Mouse (Mus musculus) embryo, embryonic 10.5 days (tissue): ENCODE data around the gene C130060K24Rik.

Experiments used
- DNase-seq: peaks from one replicate; pipeline ENCODE4 v3.0.0-alpha.2; 2015; ENCODE audit warnings: low spot score

Gene C130060K24Rik

DNA sequence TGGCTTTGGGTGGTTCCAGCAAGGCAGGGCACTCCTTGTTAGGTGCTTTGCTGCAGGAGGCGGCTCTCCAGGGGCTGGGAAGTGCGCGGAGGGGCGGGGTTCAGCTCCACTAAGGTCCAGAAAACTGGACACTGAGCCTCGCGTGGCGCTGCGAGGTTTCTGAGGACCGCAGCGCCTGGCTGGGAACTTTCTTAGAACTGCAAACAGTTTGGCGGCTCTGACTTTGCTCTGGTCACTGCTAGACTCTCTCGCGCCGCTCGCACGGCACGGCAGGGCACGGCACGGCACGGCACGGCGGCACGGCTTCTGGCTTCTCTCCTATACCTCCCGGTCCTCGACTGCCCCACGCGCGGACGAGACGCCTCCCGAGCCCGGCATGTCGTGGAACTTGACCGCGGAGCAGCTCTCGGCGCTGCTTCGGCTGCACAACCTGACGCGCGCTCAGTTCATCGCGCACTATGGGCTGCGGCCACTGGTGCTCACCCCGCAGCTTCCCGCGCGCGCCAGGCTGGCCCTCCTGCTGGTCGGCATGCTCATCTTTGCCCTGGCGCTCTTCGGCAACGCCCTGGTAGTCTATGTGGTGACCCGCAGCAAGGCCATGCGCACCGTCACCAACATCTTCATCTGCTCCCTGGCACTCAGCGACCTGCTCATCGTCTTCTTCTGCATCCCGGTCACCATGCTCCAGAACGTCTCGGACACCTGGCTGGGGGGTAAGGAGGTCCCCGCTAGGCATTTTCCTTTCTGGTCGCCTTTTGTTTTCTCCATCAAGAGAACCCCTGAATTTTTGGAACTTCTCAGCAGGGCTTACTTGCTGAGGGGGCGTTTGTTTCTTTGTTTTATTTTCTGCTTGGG, at the start of gene C130060K24Rik:
Gene C130060K24Rik, plus strand, starts transcription at position 188 of the 855 bp plus-strand sequence.
- DNase-seq, result peak; percentile 64

DNA sequence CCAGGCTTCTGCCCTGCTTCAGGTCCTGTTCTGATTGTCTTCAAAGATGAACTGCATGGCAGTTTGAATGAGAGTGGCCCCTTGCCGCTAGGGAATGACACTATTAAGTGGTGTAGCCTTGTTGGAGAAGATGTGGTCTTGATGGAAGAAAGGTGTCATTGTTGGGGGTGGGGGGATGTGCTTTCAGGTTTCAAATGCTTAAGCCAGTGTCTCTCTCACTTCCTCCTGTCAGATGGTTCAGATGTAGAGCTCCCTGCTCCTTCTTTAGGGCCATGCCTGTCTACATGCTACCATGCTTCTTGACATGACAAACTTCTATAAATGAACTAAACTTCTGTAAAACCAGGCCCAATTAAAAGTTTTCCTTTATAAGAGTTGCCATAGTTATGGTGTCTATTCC, 46.7 kb upstream of the C130060K24Rik start:
- no peak for DNase-seq

DNA sequence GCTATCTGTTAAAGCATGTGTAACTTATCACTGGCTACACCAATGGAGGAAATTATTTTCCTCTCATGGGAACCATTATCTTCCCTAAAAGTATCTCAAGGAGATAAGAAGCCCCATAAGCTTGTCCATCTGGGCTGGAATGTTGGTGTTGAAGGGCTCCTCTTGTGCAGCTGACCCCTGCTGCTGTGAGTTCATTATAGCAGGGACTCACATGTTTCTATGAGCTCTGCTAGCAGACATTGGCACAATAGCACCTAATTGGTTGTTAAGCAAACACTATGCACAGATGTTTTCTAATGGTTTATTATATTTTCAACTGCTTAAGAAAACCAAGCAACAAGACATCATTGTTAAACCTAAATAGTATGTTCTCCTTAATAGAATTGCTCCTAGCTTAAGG, 41.5 kb upstream of the C130060K24Rik start:
- DNase-seq, result no peak

DNA sequence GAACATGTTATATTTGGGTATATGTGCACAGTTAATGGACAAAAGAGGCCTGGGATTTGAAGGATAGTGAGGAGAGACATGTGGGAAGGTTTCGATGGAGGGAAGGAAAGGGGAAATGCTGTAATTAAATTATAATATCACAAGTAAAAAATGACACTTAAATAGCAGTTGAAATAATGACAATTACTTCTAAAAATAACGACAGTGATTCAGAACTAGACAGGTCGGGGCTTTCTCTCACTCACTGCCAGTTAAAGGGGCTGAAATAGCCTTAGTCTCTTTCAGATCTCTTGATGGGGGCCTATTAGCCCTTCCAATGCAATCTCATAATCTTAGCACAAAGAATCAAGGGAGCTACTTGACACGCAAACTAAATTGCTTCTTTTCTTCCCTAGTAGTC, 39.5 kb upstream of the C130060K24Rik start:
- DNase-seq, result no peak

- DNase-seq, result no peak
Measured at GRCm38 (mm10) chr6:65347736-65348135, 33.2 kb upstream of the C130060K24Rik start.

DNA sequence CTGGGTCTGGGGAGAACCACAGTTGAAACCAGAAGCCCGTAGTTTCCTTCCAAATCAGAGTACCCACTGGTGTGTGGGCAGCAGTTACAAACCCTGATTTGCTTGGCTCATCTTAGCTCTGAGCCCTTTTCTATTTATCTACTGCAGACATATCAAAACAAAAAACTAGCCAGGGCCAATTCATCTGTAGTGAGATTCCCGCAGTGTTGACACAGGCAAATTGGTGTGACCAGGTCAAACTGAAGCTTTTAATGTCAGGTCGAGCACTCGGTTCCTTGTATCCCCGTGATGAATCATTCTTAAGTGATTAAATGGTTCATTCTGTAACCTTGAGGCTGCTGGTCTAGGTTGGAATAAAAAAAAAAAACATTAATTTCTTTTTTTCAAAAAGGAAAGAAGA, 32.6 kb upstream of the C130060K24Rik start:
- DNase-seq, result peak; percentile 52

GRCm38 (mm10) chr6:65351622-65352021, 29.3 kb upstream of the C130060K24Rik start:
- DNase-seq, result no peak

DNA sequence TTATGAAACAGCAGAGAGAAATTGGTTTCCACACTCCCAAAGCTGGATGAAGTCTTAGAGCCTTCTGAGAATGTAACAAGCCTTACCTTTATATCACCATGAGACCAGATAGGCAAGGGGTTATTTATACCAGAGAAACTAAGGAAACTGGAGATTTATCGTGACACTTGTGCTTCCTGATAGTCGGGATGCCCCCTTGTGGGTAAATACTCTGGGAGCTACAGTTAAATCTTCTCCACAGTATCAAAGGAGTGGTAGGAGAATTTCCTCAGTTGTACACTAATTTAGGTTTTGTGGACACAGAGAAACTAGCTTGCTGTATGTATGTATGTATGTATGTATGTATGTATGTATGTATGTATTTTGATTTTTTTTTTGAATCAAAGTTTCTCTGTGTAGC, 5.0 kb upstream of the C130060K24Rik start:
- no peak for DNase-seq

DNA sequence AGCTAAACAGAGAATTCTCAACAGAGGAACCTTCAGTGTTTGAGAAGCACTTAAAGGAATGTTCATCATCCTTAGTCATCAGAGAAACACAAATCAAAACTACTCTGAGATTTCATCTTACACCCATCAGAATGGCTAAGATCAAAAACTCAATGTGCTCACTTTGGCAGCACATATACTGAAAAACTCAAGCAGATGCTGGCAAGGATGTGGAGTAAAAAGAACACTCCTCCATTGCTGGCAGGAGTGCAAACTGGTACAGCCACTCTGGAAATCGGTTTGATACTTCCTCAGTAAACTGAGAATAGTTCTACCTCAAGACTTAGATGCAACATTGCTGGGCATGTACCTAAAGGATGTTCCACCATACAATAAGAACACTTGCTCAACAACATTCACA, 41.0 kb downstream of the C130060K24Rik start:
- no peak for DNase-seq

DNA sequence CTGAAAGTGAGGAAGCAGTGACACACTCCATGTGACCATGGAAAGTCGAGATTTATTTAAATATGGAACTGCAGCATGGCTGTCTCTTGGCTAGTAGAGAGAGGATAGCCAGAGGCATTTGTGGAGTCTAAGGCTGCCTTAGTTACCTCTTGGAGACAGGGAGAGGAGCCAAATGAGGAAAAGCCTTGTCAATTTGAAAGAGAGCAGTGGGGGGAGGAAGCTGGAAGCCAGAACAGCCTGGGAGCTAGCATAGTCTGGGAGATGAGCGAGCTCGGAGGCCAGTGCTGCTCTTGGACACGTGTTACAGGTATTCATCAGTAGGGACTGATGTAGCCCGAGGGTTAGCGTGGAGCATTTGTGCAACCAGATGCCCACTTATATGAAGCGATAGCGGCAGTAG, 46.2 kb downstream of the C130060K24Rik start:
- no peak for DNase-seq

DNA sequence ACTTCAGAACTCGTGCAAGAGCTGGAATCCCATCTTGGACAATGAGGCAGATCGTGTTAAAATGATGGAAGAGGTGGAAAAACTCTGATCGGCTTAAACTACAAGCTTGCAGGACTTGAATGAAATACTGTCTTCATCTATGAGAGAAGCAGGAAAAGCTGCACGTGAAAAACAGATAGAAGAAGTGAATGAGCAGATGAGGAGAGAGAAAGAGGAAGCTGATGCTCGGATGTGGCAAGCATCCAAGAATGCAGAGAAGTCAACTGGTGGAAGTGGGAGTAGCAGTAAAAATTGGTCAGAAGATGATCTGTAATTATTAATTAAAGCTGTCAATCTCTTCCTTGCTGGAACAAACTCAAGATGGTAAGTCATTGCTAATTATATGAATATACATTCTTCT, 52.3 kb downstream of the C130060K24Rik start:
- DNase-seq, result no peak

GRCm38 (mm10) chr6:65453465-65453864, 72.6 kb downstream of the C130060K24Rik start:
- DNase-seq, result peak; percentile 73

DNA sequence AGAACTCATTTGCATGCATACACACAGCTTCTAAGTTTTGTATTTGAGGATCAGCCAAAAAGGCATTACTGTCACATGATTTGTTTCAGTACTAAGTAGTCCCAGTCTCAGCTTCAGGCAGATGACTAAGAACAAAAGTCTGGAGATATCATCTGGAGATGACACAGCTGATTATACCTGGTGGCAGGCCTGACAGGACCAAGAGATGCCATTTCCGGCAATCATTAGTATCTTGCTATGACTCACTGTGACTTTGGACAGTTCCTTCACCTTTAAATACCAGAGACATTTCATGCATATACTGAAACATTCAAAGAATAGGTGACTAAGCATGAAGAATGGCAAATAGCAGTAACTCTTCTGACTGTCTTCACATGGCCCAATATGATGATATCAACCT, 84.4 kb downstream of the C130060K24Rik start:
- DNase-seq, result no peak

DNA sequence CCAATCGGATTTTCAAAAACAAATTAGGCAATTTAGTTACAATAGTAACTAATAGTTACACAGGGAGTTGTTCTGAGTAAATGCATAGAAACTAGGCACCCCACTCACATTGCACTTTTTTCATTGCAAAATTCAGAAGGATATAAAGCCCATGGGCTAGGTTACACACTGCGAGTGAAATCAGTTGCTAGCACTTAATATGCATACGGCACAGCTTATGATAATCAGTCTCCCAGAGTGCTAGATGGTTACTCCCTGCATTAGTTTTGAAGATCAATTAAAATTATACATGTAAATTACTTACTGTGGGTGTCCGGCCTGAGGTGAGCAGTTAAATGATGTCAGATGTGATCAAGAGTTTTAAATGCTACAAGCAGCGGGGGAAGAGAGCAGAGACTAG, 89.4 kb downstream of the C130060K24Rik start:
- no peak for DNase-seq

- DNase-seq, result no peak
Measured at GRCm38 (mm10) chr6:65472455-65472854, 91.5 kb downstream of the C130060K24Rik start.

- no peak for DNase-seq
Measured at GRCm38 (mm10) chr6:65498786-65499185, 117.9 kb downstream of the C130060K24Rik start.
